18 mouse cellular contexts compared by ENCODE assay signal in genomic region chr14:27138891-27139290, GRCm38 (mm10). TPM values are rescaled to one million over a fixed set of nuclear protein-coding genes. Genes with fewer than 3 reads are reported as not detected.
A peak's percentile ranks its signal among the peaks of the same experiment; 100 is the strongest.
DNase-seq lines count a peak whose midpoint lies in the region; ATAC-seq and TF ChIP-seq lines count a peak whose summit lies in the region.
"Had no signal": no experiment of that assay in that cellular context is flagged by ENCODE, and none has a peak within 500 bp of the region (broad histone marks: within the 10 kb centered on the region; RNA-seq: fewer than 3 reads in every experiment).

No protein-coding gene starts in this region.

- no peak for TF ChIP-seq CTCF in kidney, postnatal 0 days (IDR thresholded peaks at IDR 0.05; ENCODE audit: low read depth)

- no peaks in the 10 kb centered on the region for H3K36me3 ChIP-seq in kidney, postnatal 0 days (ENCODE audit: insufficient read depth, low read length)
- H3K36me3 ChIP-seq in kidney, embryonic 16.5 days (ENCODE audit: insufficient read depth, low read length) = no peaks in the 10 kb centered on the region
- H3K36me3 ChIP-seq: heart, embryonic 13.5 days; limb, embryonic 12.5 days; liver, embryonic 13.5 days; lung, embryonic 15.5 days; stomach, embryonic 15.5 days had no signal

- no peaks in the 10 kb centered on the region for H3K9me3 ChIP-seq in kidney, postnatal 0 days (replicated peaks; ENCODE audit: low read length)
- H3K9me3 ChIP-seq in kidney, embryonic 16.5 days (ENCODE audit: low read length) = no peaks in the 10 kb centered on the region
- H3K9me3 ChIP-seq: forebrain, embryonic 13.5 days; heart, embryonic 13.5 days; limb, embryonic 12.5 days; liver, embryonic 13.5 days; lung, embryonic 15.5 days; stomach, embryonic 15.5 days had no signal

- H3K27me3 ChIP-seq in kidney, postnatal 0 days (ENCODE audit: insufficient read depth, low read length) = no peaks in the 10 kb centered on the region
- H3K27me3 ChIP-seq in kidney, embryonic 16.5 days (ENCODE audit: insufficient read depth, low read length) = no peaks in the 10 kb centered on the region
- H3K27me3 ChIP-seq: forebrain, embryonic 13.5 days; heart, embryonic 13.5 days; limb, embryonic 12.5 days; liver, embryonic 13.5 days; lung, embryonic 15.5 days; stomach, embryonic 15.5 days had no signal

- no peak overlapping the region for H3K4me3 ChIP-seq in kidney, postnatal 0 days (replicated peaks; ENCODE audit: low read depth, low read length)
- no peak overlapping the region for H3K4me3 ChIP-seq in kidney, embryonic 16.5 days (ENCODE audit: low read length)
- H3K4me3 ChIP-seq: forebrain, embryonic 13.5 days; heart, embryonic 13.5 days; left cerebral cortex, adult 2 months; limb, embryonic 12.5 days; liver, embryonic 13.5 days; lung, embryonic 15.5 days; stomach, embryonic 15.5 days had no signal

- WGBS in kidney, postnatal 0 days = 64% methylated on average over 9 of the region's 9 CpGs
- 66% methylated on average over 9 of the region's 9 CpGs for whole genome bisulfite sequencing in kidney, embryonic 16.5 days

- H3K27ac ChIP-seq in kidney, postnatal 0 days = no peak overlapping the region
- H3K27ac ChIP-seq in kidney, embryonic 16.5 days (ENCODE audit: low read length) = no peak overlapping the region
- H3K27ac ChIP-seq: forebrain, embryonic 13.5 days; heart, embryonic 13.5 days; left cerebral cortex, adult 2 months; limb, embryonic 12.5 days; liver, embryonic 13.5 days; lung, embryonic 15.5 days; stomach, embryonic 15.5 days had no signal

- DNase-seq in kidney, postnatal 0 days (ENCODE audit: low spot score) = peak; percentile 51
- peak; percentile 62 for DNase-seq in brain, adult 2 months (ENCODE audit: low read depth, low spot score)
- DNase-seq in layer of hippocampus, adult 11-12 months (ENCODE audit: low spot score) = peak; percentile 47
- DNase-seq in right cerebral cortex, postnatal 10 days (ENCODE audit: low spot score in 2 of 2) = peak; percentile 53 to 66
- no peak for DNase-seq in lung, postnatal 10 days
- DNase-seq in cerebellum, postnatal 25 days = no peak
- DNase-seq: cerebellum, postnatal 14 days; heart, postnatal 36 days; kidney, postnatal 10 days; liver, embryonic 13.5 days; spleen, adult 18-20 months had no signal

- H3K9ac ChIP-seq in kidney, postnatal 0 days (ENCODE audit: low read depth, low read length) = no peak overlapping the region
- H3K9ac ChIP-seq in kidney, embryonic 16.5 days (replicated peaks; ENCODE audit: low read length) = no peak overlapping the region
- H3K9ac ChIP-seq: forebrain, embryonic 13.5 days; heart, embryonic 13.5 days; limb, embryonic 12.5 days; liver, embryonic 13.5 days; lung, embryonic 15.5 days; stomach, embryonic 15.5 days had no signal

- no peak overlapping the region for H3K4me2 ChIP-seq in kidney, postnatal 0 days (ENCODE audit: low read length)
- no peak overlapping the region for H3K4me2 ChIP-seq in kidney, embryonic 16.5 days (replicated peaks; ENCODE audit: low read depth, low read length)
- H3K4me2 ChIP-seq: forebrain, embryonic 13.5 days; heart, embryonic 13.5 days; limb, embryonic 12.5 days; liver, embryonic 13.5 days; lung, embryonic 15.5 days; stomach, embryonic 15.5 days had no signal

- ATAC-seq in kidney, postnatal 0 days (replicated peaks; ENCODE audit: low FRiP score, low read depth) = 0 out of 2 replicates have a peak, but pooled peaks have one; percentile 25
- no peak for ATAC-seq in kidney, embryonic 16.5 days (ENCODE audit: low FRiP score, low TSS enrichment)
- ATAC-seq: forebrain, embryonic 13.5 days had no signal

- H3K4me1 ChIP-seq in kidney, postnatal 0 days (replicated peaks; ENCODE audit: insufficient read depth, low read length) = no peaks in the 10 kb centered on the region
- no peaks in the 10 kb centered on the region for H3K4me1 ChIP-seq in kidney, embryonic 16.5 days (ENCODE audit: insufficient read depth, low read length)
- H3K4me1 ChIP-seq: forebrain, embryonic 13.5 days; liver, embryonic 13.5 days; lung, embryonic 15.5 days; stomach, embryonic 15.5 days had no signal

RNA-seq across cellular contexts. Expression of gene Arhgef3, which starts 24.2 kb away (rescaled TPM):
- 20.0 and 20.4 TPM in 2 replicates for polyA plus RNA-seq in kidney, postnatal 0 days (2015; fragmentation: Nextera tagmentation; extraction: Ambion mirVana)
- polyA plus RNA-seq in kidney, embryonic 16.5 days (2015; fragmentation: Nextera tagmentation; extraction: Ambion mirVana) = 19.2 and 19.6 TPM in 2 replicates

Comparison
In these comparisons a context has a peak if more than half of its experiments do, and no peak if none do; other contexts are left out.
1. DNase-seq: peak in kidney, postnatal 0 days (single experiment), brain, adult 2 months (single experiment), layer of hippocampus, adult 11-12 months (single experiment) and right cerebral cortex, postnatal 10 days (2 of 2); none in lung, postnatal 10 days (single experiment) and cerebellum, postnatal 25 days (0 of 2).